Mouse (Mus musculus) midbrain, embryonic 13.5 days (tissue): ENCODE data around the gene Tlcd1. TPM values are rescaled to one million over a fixed set of nuclear protein-coding genes. Genes with fewer than 3 reads are reported as not detected.

Experiments used
- ATAC-seq: fragments of 200-750 bp; cut with Nextera tagmentation; 2 replicates; pipeline ENCODE4 v1.8.0; 2017; ENCODE audit warnings: mild to moderate bottlenecking, moderate TSS enrichment, moderate library complexity
- H3K27ac ChIP-seq: fragments of 300-500 bp; sonication (generic); 2 replicates; pipeline ENCODE4 v1.5.1; 2015; ENCODE audit warnings: inconsistent platforms, mild to moderate bottlenecking, moderate library complexity
- H3K27me3 ChIP-seq: fragments of 300-500 bp; sonication (generic); 2 replicates; pipeline ENCODE4 v1.6.1; 2015; ENCODE audit warnings: mild to moderate bottlenecking, inconsistent platforms
- H3K36me3 ChIP-seq: fragments of 300-500 bp; sonication (generic); 2 replicates; pipeline ENCODE4 v1.6.1; 2015; ENCODE audit warnings: mild to moderate bottlenecking, inconsistent platforms
- H3K4me1 ChIP-seq: fragments of 300-500 bp; sonication (generic); replicated peaks from 2 replicates; pipeline ENCODE4 v1.6.1; 2015; ENCODE audit warnings: inconsistent platforms
- H3K4me2 ChIP-seq: fragments of 300-500 bp; sonication (generic); replicated peaks from 2 replicates; pipeline ENCODE4 v1.6.1; 2015; ENCODE audit warnings: moderate library complexity, mild to moderate bottlenecking, inconsistent platforms
- H3K4me3 ChIP-seq: fragments of 300-500 bp; sonication (generic); replicated peaks from 2 replicates; pipeline ENCODE4 v1.5.1; 2015; ENCODE audit warnings: mild to moderate bottlenecking, inconsistent platforms
- H3K9ac ChIP-seq: fragments of 300-500 bp; sonication (generic); replicated peaks from 2 replicates; pipeline ENCODE4 v1.6.1; 2015; ENCODE audit warnings: mild to moderate bottlenecking, inconsistent platforms
- H3K9me3 ChIP-seq: fragments of 300-500 bp; sonication (generic); 2 replicates; pipeline ENCODE4 v1.6.1; 2016; ENCODE audit warnings: mild to moderate bottlenecking, inconsistent platforms
- WGBS: fragments of 180-500 bp; shearing (Covaris S2); methylation state at CpG from one replicate; pipeline ENCODE4 v1.1.7; 2015; 5-methylcytosine and 5-hydroxymethylcytosine counted together
- polyA plus RNA-seq: library from polyadenylated mRNA; unstranded; fragments of >200 nt; fragmentation: Nextera tagmentation; extraction: Ambion mirVana; gene quantifications from 2 replicates; pipeline ENCODE4 v1.2.1, GENCODE M21; 2015

Tlcd1 gene
- polyA plus RNA-seq, 1 experiment from 2014 or later, result 5.0 TPM

- Histone ChIP-seq H3K27ac (peak overlapping the region; percentile 99), H3K9me3 (no peaks in the 10 kb centered on the region), H3K27me3 (no peaks in the 10 kb centered on the region), H3K4me3 (peak overlapping the region; percentile 100), H3K9ac (0 out of 2 replicates have a peak overlapping the region, but pooled peaks have one; percentile 36), H3K36me3 (peaks cover 60% of the 10 kb centered on the region), H3K4me2 (peak overlapping the region; percentile 84), H3K4me1 (peaks cover 56% of the 10 kb centered on the region)
- no peak for ATAC-seq
- WGBS, result 68% methylated on average over 4 of the region's 4 CpGs
These were observed 14.5 kb upstream of the Tlcd1 start for GRCm38 (mm10) chr11:78161968-78162367.

GRCm38 (mm10) chr11:78162504-78162903, 14.0 kb upstream of the Tlcd1 start:
- peak overlapping the region; percentile 99 for H3K27ac ChIP-seq
- peak overlapping the region; percentile 100 for H3K4me3 ChIP-seq
- H3K4me2 ChIP-seq, result peak overlapping the region; percentile 84
- no peak for ATAC-seq
- H3K9me3 ChIP-seq, result no peaks in the 10 kb centered on the region
- peaks cover 54% of the 10 kb centered on the region for H3K4me1 ChIP-seq
- peaks cover 56% of the 10 kb centered on the region for H3K36me3 ChIP-seq
- WGBS, result 41% methylated on average over 6 of the region's 6 CpGs
- 0 out of 2 replicates have a peak, but pooled peaks cover 3% of the 10 kb centered on the region for H3K27me3 ChIP-seq
- H3K9ac ChIP-seq, result peak overlapping the region; percentile 99

GRCm38 (mm10) chr11:78163045-78163444, 13.5 kb upstream of the Tlcd1 start:
- Histone ChIP-seq H3K4me2 (peak overlapping the region; percentile 84), H3K4me3 (peak overlapping the region; percentile 100), H3K36me3 (peaks cover 51% of the 10 kb centered on the region), H3K27ac (peak overlapping the region; percentile 99), H3K4me1 (peaks cover 51% of the 10 kb centered on the region), H3K9me3 (no peaks in the 10 kb centered on the region), H3K9ac (peak overlapping the region; percentile 99), H3K27me3 (0 out of 2 replicates have a peak, but pooled peaks cover 3% of the 10 kb centered on the region)
- WGBS, result 79% methylated on average over 2 of the region's 2 CpGs
- no peak for ATAC-seq

- Histone ChIP-seq H3K4me2 (peak overlapping the region; percentile 84), H3K9ac (peak overlapping the region; percentile 99), H3K9me3 (no peaks in the 10 kb centered on the region), H3K27ac (peak overlapping the region; percentile 99), H3K4me1 (peaks cover 50% of the 10 kb centered on the region), H3K36me3 (peaks cover 42% of the 10 kb centered on the region), H3K27me3 (0 out of 2 replicates have a peak, but pooled peaks cover 3% of the 10 kb centered on the region), H3K4me3 (peak overlapping the region; percentile 100)
- peak; percentile 62 for ATAC-seq
- 1% methylated on average over 22 of the region's 22 CpGs for WGBS
These were observed 12.6 kb upstream of the Tlcd1 start for GRCm38 (mm10) chr11:78163681-78164603.

GRCm38 (mm10) chr11:78164604-78164923, 11.9 kb upstream of the Tlcd1 start:
- Histone ChIP-seq H3K4me2 (peak overlapping the region; percentile 84), H3K27me3 (0 out of 2 replicates have a peak, but pooled peaks cover 3% of the 10 kb centered on the region), H3K27ac (peak overlapping the region; percentile 99), H3K9me3 (no peaks in the 10 kb centered on the region), H3K4me3 (peak overlapping the region; percentile 100), H3K36me3 (peaks cover 36% of the 10 kb centered on the region), H3K9ac (peak overlapping the region; percentile 99), H3K4me1 (peaks cover 46% of the 10 kb centered on the region)
- WGBS, result 0% methylated on average over 14 of the region's 14 CpGs
- ATAC-seq, result peak; percentile 2

GRCm38 (mm10) chr11:78164924-78165760, 11.4 kb upstream of the Tlcd1 start, which contains the start of gene Traf4:
Gene Traf4, minus strand, starts transcription at chr11:78165589.
- Histone ChIP-seq H3K9ac (peak within 1 kb of the TSS; percentile 99), H3K27ac (peak within 1 kb of the TSS; percentile 99), H3K27me3 (0 out of 2 replicates have a peak, but pooled peaks cover 3% of the 10 kb centered on the region), H3K4me3 (peak within 1 kb of the TSS; percentile 100), H3K4me1 (peaks cover 45% of the 10 kb centered on the region), H3K4me2 (peak within 1 kb of the TSS; percentile 84), H3K36me3 (peaks cover 31% of the 10 kb centered on the region), H3K9me3 (no peaks in the 10 kb centered on the region)
- peak; percentile 81 for ATAC-seq
- WGBS, result under 1% methylated on average over 61 of the region's 78 CpGs

GRCm38 (mm10) chr11:78165761-78166109, 10.8 kb upstream of the Tlcd1 start:
- peak; percentile 28 for ATAC-seq
- H3K9me3 ChIP-seq, result no peaks in the 10 kb centered on the region
- H3K36me3 ChIP-seq, result peaks cover 25% of the 10 kb centered on the region
- peak overlapping the region; percentile 84 for H3K4me2 ChIP-seq
- 3% methylated on average over 16 of the region's 16 CpGs for WGBS
- peaks cover 43% of the 10 kb centered on the region for H3K4me1 ChIP-seq
- H3K27ac ChIP-seq, result peak overlapping the region; percentile 99
- peak overlapping the region; percentile 99 for H3K9ac ChIP-seq
- peak overlapping the region; percentile 100 for H3K4me3 ChIP-seq
- H3K27me3 ChIP-seq, result 0 out of 2 replicates have a peak, but pooled peaks cover 3% of the 10 kb centered on the region

- Histone ChIP-seq H3K4me2 (peak overlapping the region; percentile 84), H3K9ac (peak overlapping the region; percentile 99; the same call in 1 of the 2 replicates), H3K27ac (peak overlapping the region; percentile 99; the same call in 1 of the 2 replicates), H3K4me1 (peaks cover 38% of the 10 kb centered on the region), H3K4me3 (peak overlapping the region; percentile 100), H3K9me3 (no peaks in the 10 kb centered on the region), H3K36me3 (peaks cover 20% of the 10 kb centered on the region), H3K27me3 (0 out of 2 replicates have a peak, but pooled peaks cover 3% of the 10 kb centered on the region)
- ATAC-seq, result no peak
- 50% methylated on average over 4 of the region's 4 CpGs for WGBS
These were observed 10.3 kb upstream of the Tlcd1 start for GRCm38 (mm10) chr11:78166161-78166560.

GRCm38 (mm10) chr11:78166640-78167039, 9.9 kb upstream of the Tlcd1 start:
- no peak overlapping the region for H3K27ac ChIP-seq
- 70% methylated on average over 6 of the region's 6 CpGs for WGBS

GRCm38 (mm10) chr11:78167257-78167959, 9.1 kb upstream of the Tlcd1 start:
- peaks cover 8% of the 10 kb centered on the region; the same call in 1 of the 2 replicates for H3K36me3 ChIP-seq
- no peak overlapping the region for H3K4me3 ChIP-seq
- WGBS, result 85% methylated on average over 14 of the region's 14 CpGs
- H3K4me2 ChIP-seq, result no peak overlapping the region
- no peaks in the 10 kb centered on the region for H3K9me3 ChIP-seq
- no peak overlapping the region for H3K9ac ChIP-seq
- peaks cover 28% of the 10 kb centered on the region for H3K4me1 ChIP-seq
- ATAC-seq, result no peak
- 0 out of 2 replicates have a peak, but pooled peaks cover 3% of the 10 kb centered on the region for H3K27me3 ChIP-seq
- no peak overlapping the region for H3K27ac ChIP-seq

More at GRCm38 (mm10) chr11:78166640-78167039, 9.9 kb upstream of the Tlcd1 start:
- H3K9me3 ChIP-seq, result no peaks in the 10 kb centered on the region
- no peak for ATAC-seq
- no peak overlapping the region for H3K4me2 ChIP-seq
- 0 out of 2 replicates have a peak, but pooled peaks cover 3% of the 10 kb centered on the region for H3K27me3 ChIP-seq
- no peak overlapping the region for H3K4me3 ChIP-seq
- peaks cover 35% of the 10 kb centered on the region for H3K4me1 ChIP-seq
- H3K9ac ChIP-seq, result no peak overlapping the region
- peaks cover 16% of the 10 kb centered on the region for H3K36me3 ChIP-seq
